Mouse (Mus musculus): ENCODE results near the gene Zmiz1. TPM values are rescaled to one million over a fixed set of nuclear protein-coding genes. Genes with fewer than 3 reads are reported as not detected.
A peak's percentile ranks its signal among the peaks of the same experiment; 100 is the strongest.

Zmiz1 gene
- total and polyA plus RNA-seq, 3 experiments, result 90.8 to 142 (median 95.8) TPM

GRCm38 (mm10) chr14:25559907-25560306 is 100.9 kb downstream of the Zmiz1 start:
- DNase-seq, result no peak

- DNase-seq, result no peak
Measured at GRCm38 (mm10) chr14:25560841-25561240, 101.9 kb downstream of the Zmiz1 start.

- peak; percentile 42 for DNase-seq
Measured at GRCm38 (mm10) chr14:25561716-25562115, 102.7 kb downstream of the Zmiz1 start.

- DNase-seq, result peak; percentile 69
Measured at GRCm38 (mm10) chr14:25562447-25562846, 103.5 kb downstream of the Zmiz1 start.

- DNase-seq, result no peak
Measured at GRCm38 (mm10) chr14:25562909-25563308, 103.9 kb downstream of the Zmiz1 start.

- no peak for DNase-seq
Measured at GRCm38 (mm10) chr14:25564577-25564976, 105.6 kb downstream of the Zmiz1 start.

GRCm38 (mm10) chr14:25565344-25566088 is 106.5 kb downstream of the Zmiz1 start:
- peak; percentile 91 for DNase-seq

GRCm38 (mm10) chr14:25567245-25567644 is 108.3 kb downstream of the Zmiz1 start:
- peak; percentile 76 for DNase-seq

- no peak for DNase-seq
Measured at GRCm38 (mm10) chr14:25567837-25568236, 108.9 kb downstream of the Zmiz1 start.

GRCm38 (mm10) chr14:25574047-25574870 is 115.3 kb downstream of the Zmiz1 start:
- no peak for DNase-seq

GRCm38 (mm10) chr14:25576642-25577041 is 117.7 kb downstream of the Zmiz1 start:
- no peak for DNase-seq

GRCm38 (mm10) chr14:25577431-25577830 is 118.4 kb downstream of the Zmiz1 start:
- no peak for DNase-seq

- DNase-seq, result no peak
Measured at GRCm38 (mm10) chr14:25579597-25579996, 120.6 kb downstream of the Zmiz1 start.

GRCm38 (mm10) chr14:25580397-25580796 is 121.4 kb downstream of the Zmiz1 start:
- no peak for DNase-seq

GRCm38 (mm10) chr14:25582603-25583002 is 123.6 kb downstream of the Zmiz1 start:
- no peak for DNase-seq

GRCm38 (mm10) chr14:25583899-25584298 is 124.9 kb downstream of the Zmiz1 start:
- DNase-seq, result no peak

GRCm38 (mm10) chr14:25585545-25586301 is 126.7 kb downstream of the Zmiz1 start:
- peak; percentile 66 for DNase-seq

GRCm38 (mm10) chr14:25586846-25587486 is 128.0 kb downstream of the Zmiz1 start:
- peak; percentile 70 for DNase-seq

- DNase-seq, result peak; percentile 86
Measured at GRCm38 (mm10) chr14:25587487-25588001, 128.6 kb downstream of the Zmiz1 start.

- no peak for DNase-seq
Measured at GRCm38 (mm10) chr14:25588156-25588555, 129.2 kb downstream of the Zmiz1 start.
